Mouse (Mus musculus) neural tube, embryonic 11.5 days (tissue): ENCODE data around the gene Tmem91. TPM values are rescaled to one million over a fixed set of nuclear protein-coding genes. Genes with fewer than 3 reads are reported as not detected.
"Not testable (repeated sequence)": the region's sequence is repeated elsewhere in the genome, so short reads cannot be mapped to it uniquely, and the experiment has no call there.

Source experiments
- ATAC-seq: fragments of 200-750 bp; cut with Nextera tagmentation; 2 replicates; pipeline ENCODE4 v1.8.0; 2017; ENCODE audit warnings: moderate number of reproducible peaks, mild to moderate bottlenecking, moderate TSS enrichment, moderate library complexity; ENCODE audit not compliant: insufficient read depth, low FRiP score, low TSS enrichment
- DNase-seq: peaks from one replicate; pipeline ENCODE4 v3.0.0-alpha.2; 2015; ENCODE audit warnings: low spot score
- H3K27ac ChIP-seq: fragments of 300-500 bp; sonication (generic); 2 replicates; pipeline ENCODE4 v1.5.1; 2014; ENCODE audit warnings: low read depth, mild to moderate bottlenecking, low read length
- H3K27me3 ChIP-seq: fragments of 300-500 bp; sonication (generic); 2 replicates; pipeline ENCODE4 v1.6.1; 2014; ENCODE audit warnings: mild to moderate bottlenecking, low read length, mixed read lengths; ENCODE audit not compliant: control insufficient read depth, insufficient read depth
- H3K36me3 ChIP-seq: fragments of 300-500 bp; sonication (generic); 2 replicates; pipeline ENCODE4 v1.6.1; 2014; ENCODE audit warnings: mild to moderate bottlenecking, low read length, moderate library complexity, mixed read lengths; ENCODE audit not compliant: control insufficient read depth, insufficient read depth
- H3K4me1 ChIP-seq: fragments of 300-500 bp; sonication (generic); 2 replicates; pipeline ENCODE4 v1.6.1; 2014; ENCODE audit warnings: low read length, mixed read lengths; ENCODE audit not compliant: control insufficient read depth, insufficient read depth
- H3K4me2 ChIP-seq: fragments of 300-500 bp; sonication (generic); 2 replicates; pipeline ENCODE4 v1.6.1; 2014; ENCODE audit warnings: low read depth, mild to moderate bottlenecking, moderate library complexity
- H3K4me3 ChIP-seq: fragments of 300-500 bp; sonication (generic); 2 replicates; pipeline ENCODE4 v1.5.1; 2014; ENCODE audit warnings: low read depth, low read length
- H3K9ac ChIP-seq: fragments of 300-500 bp; sonication (generic); 2 replicates; pipeline ENCODE4 v1.6.1; 2014; ENCODE audit warnings: mild to moderate bottlenecking, low read length
- H3K9me3 ChIP-seq: fragments of 300-500 bp; sonication (generic); 2 replicates; pipeline ENCODE4 v1.6.1; 2016; ENCODE audit warnings: low read length; ENCODE audit not compliant: control insufficient read depth
- WGBS: fragments of 180-500 bp; shearing (Covaris S2); extraction: QIAGEN DNeasy Blood & Tissue Kit; methylation state at CpG from one replicate; pipeline ENCODE4 v1.1.7; 2014; 5-methylcytosine and 5-hydroxymethylcytosine counted together
- polyA plus RNA-seq: library from polyadenylated mRNA; unstranded; fragments of >200 nt; fragmentation: Nextera tagmentation; extraction: Ambion mirVana; gene quantifications from 2 replicates; pipeline ENCODE4 v1.2.1, GENCODE M21; 2014

The Tmem91 gene
- 1.6 and 1.7 TPM in 2 replicates for polyA plus RNA-seq

- peak within 1 kb of the TSS; percentile 26 for H3K4me3 ChIP-seq
- WGBS: 4% methylated on average over 29 of the region's 29 CpGs
- H3K9me3 ChIP-seq: no peaks in the 10 kb centered on the region
- no peak within 1 kb of the TSS for H3K27ac ChIP-seq
- H3K27me3 ChIP-seq: peaks cover 28% of the 10 kb centered on the region
- peak within 1 kb of the TSS; percentile 22; the same call in 1 of the 2 replicates for H3K9ac ChIP-seq
- H3K4me1 ChIP-seq: no peaks in the 10 kb centered on the region
- no peaks in the 10 kb centered on the region for H3K36me3 ChIP-seq
- H3K4me2 ChIP-seq: peak within 1 kb of the TSS; percentile 43
- DNase-seq (no peak), ATAC-seq (no peak)
Observed at GRCm38 (mm10) chr7:25674719-25675300, at the start of gene Tmem91. Gene Tmem91 (minus strand): TSS chr7:25675166.

- not testable (repeated sequence) for DNase-seq, ATAC-seq, H3K4me3 ChIP-seq, H3K27ac ChIP-seq, H3K27me3 ChIP-seq, H3K4me1 ChIP-seq, H3K9ac ChIP-seq, H3K9me3 ChIP-seq, H3K4me2 ChIP-seq
- H3K36me3 ChIP-seq: peaks cover 42% of the 10 kb centered on the region
Observed at GRCm38 (mm10) chr7:25721776-25722175, 46.8 kb upstream of the Tmem91 start.

- no peak for ATAC-seq
- DNase-seq: no peak
- H3K9me3 ChIP-seq: no peaks in the 10 kb centered on the region
- H3K36me3 ChIP-seq: peaks cover 39% of the 10 kb centered on the region
- no peaks in the 10 kb centered on the region for H3K27me3 ChIP-seq
- no peak overlapping the region for H3K4me2 ChIP-seq
- peaks cover 6% of the 10 kb centered on the region; the same call in 1 of the 2 replicates for H3K4me1 ChIP-seq
- WGBS: 94% methylated on average over 5 of the region's 5 CpGs
- no peak overlapping the region for H3K9ac ChIP-seq
- no peak overlapping the region for H3K27ac ChIP-seq
- H3K4me3 ChIP-seq: no peak overlapping the region
Observed at GRCm38 (mm10) chr7:25720760-25721159, 45.8 kb upstream of the Tmem91 start.

- no peak overlapping the region for H3K9ac ChIP-seq
- H3K4me3 ChIP-seq: no peak overlapping the region
- H3K4me1 ChIP-seq: peaks cover 6% of the 10 kb centered on the region; the same call in 1 of the 2 replicates
- WGBS: 64% methylated on average over 10 of the region's 10 CpGs
- peak; percentile 43; the same call in 1 of the 2 replicates for ATAC-seq
- H3K9me3 ChIP-seq: no peaks in the 10 kb centered on the region
- H3K27ac ChIP-seq: no peak overlapping the region
- H3K4me2 ChIP-seq: no peak overlapping the region
- no peaks in the 10 kb centered on the region for H3K27me3 ChIP-seq
- peak; percentile 84 for DNase-seq
- H3K36me3 ChIP-seq: peaks cover 41% of the 10 kb centered on the region
Observed at GRCm38 (mm10) chr7:25719761-25720610, 45.0 kb upstream of the Tmem91 start.

- H3K27ac ChIP-seq: no peak within 1 kb of the TSS
- H3K9me3 ChIP-seq: no peaks in the 10 kb centered on the region
- WGBS: 5% methylated on average over 32 of the region's 32 CpGs
- peak within 1 kb of the TSS; percentile 72 for H3K4me3 ChIP-seq
- ATAC-seq (peak; percentile 82), DNase-seq (peak; percentile 92)
- peak within 1 kb of the TSS; percentile 69 for H3K9ac ChIP-seq
- no peaks in the 10 kb centered on the region for H3K27me3 ChIP-seq
- H3K36me3 ChIP-seq: peaks cover 33% of the 10 kb centered on the region
- peaks cover 6% of the 10 kb centered on the region; the same call in 1 of the 2 replicates for H3K4me1 ChIP-seq
- H3K4me2 ChIP-seq: peak within 1 kb of the TSS; percentile 90
Observed at GRCm38 (mm10) chr7:25718788-25719417, 43.9 kb upstream of the Tmem91 start, which contains the start of gene Ccdc97. Gene Ccdc97 (minus strand): TSS chr7:25719088.

GRCm38 (mm10) chr7:25717478-25717877 lies 42.5 kb upstream of the Tmem91 start:
- Histone ChIP-seq H3K9ac (no peak overlapping the region), H3K9me3 (no peaks in the 10 kb centered on the region), H3K4me3 (no peak overlapping the region)

GRCm38 (mm10) chr7:25715731-25716271 lies 40.8 kb upstream of the Tmem91 start:
- peaks cover 18% of the 10 kb centered on the region for H3K4me1 ChIP-seq
- no peak for ATAC-seq

More at GRCm38 (mm10) chr7:25717478-25717877, 42.5 kb upstream of the Tmem91 start:
- Histone ChIP-seq H3K27ac (no peak overlapping the region), H3K4me1 (peaks cover 6% of the 10 kb centered on the region; the same call in 1 of the 2 replicates), H3K36me3 (peaks cover 27% of the 10 kb centered on the region), H3K27me3 (no peaks in the 10 kb centered on the region), H3K4me2 (no peak overlapping the region; the same call in 1 of the 2 replicates)
- DNase-seq: no peak
- no peak for ATAC-seq
- WGBS: 93% methylated on average over 3 of the region's 3 CpGs

GRCm38 (mm10) chr7:25714581-25714980 lies 39.6 kb upstream of the Tmem91 start:
- Histone ChIP-seq H3K4me1 (peaks cover 26% of the 10 kb centered on the region), H3K27ac (no peak overlapping the region), H3K4me3 (no peak overlapping the region), H3K9ac (no peak overlapping the region), H3K9me3 (no peaks in the 10 kb centered on the region), H3K27me3 (no peaks in the 10 kb centered on the region), H3K4me2 (no peak overlapping the region), H3K36me3 (peaks cover 17% of the 10 kb centered on the region)
- no peak for ATAC-seq
- DNase-seq: no peak
- 86% methylated on average over 7 of the region's 8 CpGs for WGBS

More at GRCm38 (mm10) chr7:25715731-25716271, 40.8 kb upstream of the Tmem91 start:
- no peaks in the 10 kb centered on the region for H3K9me3 ChIP-seq
- DNase-seq: no peak
- H3K4me3 ChIP-seq: no peak overlapping the region
- H3K4me2 ChIP-seq: no peak overlapping the region
- WGBS: 97% methylated on average over 22 of the region's 22 CpGs
- no peaks in the 10 kb centered on the region for H3K27me3 ChIP-seq
- peaks cover 20% of the 10 kb centered on the region for H3K36me3 ChIP-seq
- H3K9ac ChIP-seq: no peak overlapping the region
- no peak overlapping the region for H3K27ac ChIP-seq
